ENCODE assay signal across 22 mouse cellular contexts in the genomic region with DNA sequence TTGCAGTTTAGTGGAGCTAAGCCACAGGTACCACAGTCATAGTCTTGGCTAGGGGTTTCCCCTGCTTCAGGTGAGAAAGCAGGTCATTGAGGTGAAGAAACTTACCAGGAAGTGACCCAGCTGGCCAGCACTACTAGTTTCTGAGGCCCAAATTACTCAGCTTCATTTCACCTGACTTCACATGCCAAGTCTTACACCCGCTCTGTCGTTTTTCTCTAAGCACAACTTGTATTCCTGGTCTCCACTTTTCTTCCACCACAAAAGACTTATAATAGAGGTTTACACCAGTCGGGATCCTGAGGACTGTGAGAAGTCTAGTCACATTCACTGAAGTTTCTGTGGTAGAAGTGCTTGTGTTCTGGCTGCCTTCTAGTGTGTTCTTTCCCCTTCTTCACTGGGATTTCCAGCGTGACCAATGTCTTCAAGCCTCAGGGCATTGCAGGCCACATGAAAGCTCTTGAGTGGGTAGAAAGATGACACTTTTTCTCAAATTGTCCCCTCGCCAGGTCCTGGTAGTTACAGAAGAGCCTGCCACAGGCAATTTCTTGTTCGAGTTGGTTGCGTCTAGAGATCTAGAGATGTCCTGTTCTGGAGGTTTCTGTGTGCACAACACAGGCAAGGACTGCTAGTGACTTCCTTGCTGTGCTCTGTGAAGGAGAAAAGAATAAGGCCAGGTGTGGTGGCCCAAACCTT. TPM values are rescaled to one million over a fixed set of nuclear protein-coding genes. Genes with fewer than 3 reads are reported as not detected.
DNase-seq lines count a peak whose midpoint lies in the region; ATAC-seq and TF ChIP-seq lines count a peak whose summit lies in the region.
"Had no signal": no experiment of that assay in that cellular context is flagged by ENCODE, and none has a peak within 500 bp of the region (broad histone marks: within the 10 kb centered on the region; RNA-seq: fewer than 3 reads in every experiment).

No protein-coding gene starts in this region.

- no peak overlapping the region for H3K4me2 ChIP-seq in heart, postnatal 0 days (ENCODE audit: low read depth, low read length)
- no peak overlapping the region for H3K4me2 ChIP-seq in liver, postnatal 0 days (ENCODE audit: low read depth, low read length)
- H3K4me2 ChIP-seq in liver, embryonic 11.5 days = no peak overlapping the region
- H3K4me2 ChIP-seq: heart, embryonic 11.5 days; heart, embryonic 15.5 days; hindbrain, embryonic 12.5 days had no signal

- TF ChIP-seq EP300 in heart, postnatal 0 days (IDR thresholded peaks at IDR 0.05; ENCODE audit: low read depth) = no peak
- TF ChIP-seq EP300 in liver, postnatal 0 days (IDR thresholded peaks at IDR 0.05; ENCODE audit: low read depth) = no peak

- no peaks in the 10 kb centered on the region for H3K36me3 ChIP-seq in heart, postnatal 0 days (replicated peaks; ENCODE audit: control insufficient read depth, insufficient read depth, low read length)
- H3K36me3 ChIP-seq in liver, postnatal 0 days (replicated peaks; ENCODE audit: insufficient read depth, low read length) = no peaks in the 10 kb centered on the region
- H3K36me3 ChIP-seq in liver, embryonic 11.5 days (ENCODE audit: control insufficient read depth, insufficient read depth, low read length) = no peaks in the 10 kb centered on the region
- no peaks in the 10 kb centered on the region for H3K36me3 ChIP-seq in splenic B cell, adult 2 months (ENCODE audit: control insufficient read depth, insufficient read depth, low read length, poor library complexity, severe bottlenecking)
- H3K36me3 ChIP-seq: embryonic facial prominence, embryonic 10.5 days; forebrain, embryonic 10.5 days; G1E; heart, embryonic 15.5 days; hindbrain, embryonic 12.5 days had no signal

- ATAC-seq in heart, postnatal 0 days (ENCODE audit: insufficient read depth, low read depth) = no peak
- ATAC-seq in liver, postnatal 0 days = no peak
- no peak for ATAC-seq in liver, embryonic 11.5 days (replicated peaks; ENCODE audit: low FRiP score)
- ATAC-seq: forebrain, embryonic 16.5 days; hindbrain, embryonic 16.5 days; inflammation-experienced regulatory T-cells, adult 6 months; intestine, postnatal 0 days had no signal

- H3K4me3 ChIP-seq in heart, postnatal 0 days (ENCODE audit: low read depth, low read length) = no peak overlapping the region
- no peak overlapping the region for H3K4me3 ChIP-seq in liver, postnatal 0 days (ENCODE audit: low read depth, low read length)
- no peak overlapping the region for H3K4me3 ChIP-seq in liver, embryonic 11.5 days (ENCODE audit: low read depth, low read length)
- no peak overlapping the region for H3K4me3 ChIP-seq in brown adipose tissue, adult 24 weeks (ENCODE audit: insufficient read depth, low read depth, low read length)
- H3K4me3 ChIP-seq: embryonic facial prominence, embryonic 10.5 days; forebrain, embryonic 10.5 days; heart, embryonic 15.5 days; hindbrain, embryonic 12.5 days had no signal

- no peaks in the 10 kb centered on the region for H3K27me3 ChIP-seq in heart, postnatal 0 days (ENCODE audit: control insufficient read depth, insufficient read depth, low read length)
- no peaks in the 10 kb centered on the region for H3K27me3 ChIP-seq in liver, postnatal 0 days (ENCODE audit: insufficient read depth, low read length)
- H3K27me3 ChIP-seq in liver, embryonic 11.5 days (replicated peaks; ENCODE audit: control insufficient read depth, insufficient read depth, low read length) = no peaks in the 10 kb centered on the region
- H3K27me3 ChIP-seq in splenic B cell, adult 2 months (ENCODE audit: control insufficient read depth, insufficient read depth, low read length, poor library complexity, severe bottlenecking) = no peaks in the 10 kb centered on the region
- H3K27me3 ChIP-seq: heart, embryonic 15.5 days had no signal

- peak overlapping the region; percentile 74 for H3K27ac ChIP-seq in heart, postnatal 0 days (ENCODE audit: low read depth)
- peak overlapping the region; percentile 49; the same call in 1 of the 2 replicates for H3K27ac ChIP-seq in liver, postnatal 0 days (ENCODE audit: low read depth)
- H3K27ac ChIP-seq in liver, embryonic 11.5 days (ENCODE audit: low read depth, low read length) = no peak overlapping the region
- H3K27ac ChIP-seq in brown adipose tissue, adult 24 weeks (replicated peaks; ENCODE audit: low read depth, low read length) = peak overlapping the region; percentile 97
- H3K27ac ChIP-seq: embryonic facial prominence, embryonic 10.5 days; heart, embryonic 15.5 days; hindbrain, embryonic 12.5 days had no signal

- TF ChIP-seq CTCF in heart, postnatal 0 days (IDR thresholded peaks at IDR 0.05; ENCODE audit: low read depth) = no peak
- no peak for TF ChIP-seq CTCF in liver, postnatal 0 days (IDR thresholded peaks at IDR 0.05; ENCODE audit: low read depth)

- H3K9me3 ChIP-seq in heart, postnatal 0 days (replicated peaks; ENCODE audit: control insufficient read depth, low read length) = no peaks in the 10 kb centered on the region
- H3K9me3 ChIP-seq in liver, postnatal 0 days (ENCODE audit: low read length) = no peaks in the 10 kb centered on the region
- H3K9me3 ChIP-seq in liver, embryonic 11.5 days (ENCODE audit: control insufficient read depth, low read length) = no peaks in the 10 kb centered on the region
- H3K9me3 ChIP-seq: embryonic facial prominence, embryonic 10.5 days; forebrain, embryonic 10.5 days; G1E; heart, embryonic 15.5 days; hindbrain, embryonic 12.5 days had no signal

- H3K9ac ChIP-seq in heart, postnatal 0 days (replicated peaks; ENCODE audit: low read depth, low read length) = no peak overlapping the region
- H3K9ac ChIP-seq in liver, postnatal 0 days (replicated peaks) = no peak overlapping the region
- H3K9ac ChIP-seq in liver, embryonic 11.5 days (ENCODE audit: low read depth, low read length) = no peak overlapping the region
- H3K9ac ChIP-seq: heart, embryonic 15.5 days; hindbrain, embryonic 12.5 days had no signal

- peaks cover 6% of the 10 kb centered on the region; the same call in 1 of the 2 replicates for H3K4me1 ChIP-seq in heart, postnatal 0 days (ENCODE audit: control insufficient read depth, insufficient read depth)
- H3K4me1 ChIP-seq in liver, postnatal 0 days (ENCODE audit: insufficient read depth) = peaks cover 4% of the 10 kb centered on the region; the same call in 1 of the 2 replicates
- no peaks in the 10 kb centered on the region for H3K4me1 ChIP-seq in liver, embryonic 11.5 days (replicated peaks; ENCODE audit: control insufficient read depth, insufficient read depth, low read length)
- peaks cover 39% of the 10 kb centered on the region for H3K4me1 ChIP-seq in brown adipose tissue, adult 24 weeks (ENCODE audit: control insufficient read depth, insufficient read depth, insufficient read length, low read length)
- H3K4me1 ChIP-seq: heart, embryonic 15.5 days had no signal

- 85% methylated on average over 7 of the region's 7 CpGs for WGBS in heart, postnatal 0 days
- 84% methylated on average over 7 of the region's 7 CpGs for WGBS in liver, postnatal 0 days (ENCODE audit: insufficient replicate concordance)
- 83% methylated on average over 7 of the region's 7 CpGs for WGBS in liver, embryonic 11.5 days

- DNase-seq in heart, postnatal 0 days (ENCODE audit: low spot score) = no peak
- no peak for DNase-seq in heart, postnatal 4 days
- no peak for DNase-seq in liver, postnatal 0 days
- no peak for DNase-seq in liver, embryonic 11.5 days (ENCODE audit: low spot score)
- peak; percentile 68 for DNase-seq in splenic B cell, adult 2 months (ENCODE audit: low read depth, low spot score)
- no peak for DNase-seq in embryo, embryonic 10 days (ENCODE audit: low spot score)
- DNase-seq: cerebellum, adult 11-12 months; cerebellum, adult 9-11 months; cerebellum, postnatal 36 days; gastrocnemius, postnatal 14 days; heart, postnatal 36 days had no signal

RNA-seq across cellular contexts. Expression of gene Mgll, which starts 6.0 kb away (rescaled TPM):
- total RNA-seq in heart, postnatal 0 days (2014; rRNA removed; ENCODE audit: low replicate concordance) = 147 and 162 TPM in 2 replicates
- 122 and 134 TPM in 2 replicates for polyA plus RNA-seq in heart, postnatal 0 days (2015; fragmentation: Nextera tagmentation; extraction: Ambion mirVana)
- 100 to 1,000 TPM; 132 to 138 TPM for total RNA-seq in heart, postnatal 4 days (2021)
- 106 and 121 TPM in 2 replicates for polyA plus RNA-seq in liver, postnatal 0 days (2015; fragmentation: Nextera tagmentation; extraction: Ambion mirVana)
- 17.3 and 22.2 TPM in 2 replicates for polyA plus RNA-seq in liver, embryonic 11.5 days (2014; fragmentation: Nextera tagmentation; extraction: Ambion mirVana)
- 257 and 493 TPM in 2 replicates for polyA plus RNA-seq in brown adipose tissue, adult 24 weeks (2012; ENCODE audit: insufficient read depth, insufficient read length, missing spikeins)
